Mouse (Mus musculus): ENCODE data around the gene Syngr1. TPM values are rescaled to one million over a fixed set of nuclear protein-coding genes. Genes with fewer than 3 reads are reported as not detected.

Syngr1 gene
- total and polyA plus RNA-seq, 3 experiments, result 9.7 to 14.8 (median 11.3) TPM

- DNase-seq (ENCODE audit: extremely low read depth), result peak; percentile 65
- Histone ChIP-seq H3K4me1 (ENCODE audit: control insufficient read depth in 1 of 2, insufficient read depth in 2 of 2) (peaks cover 8 to 15% of the 10 kb centered on the region in 2 experiments), H3K9ac (ENCODE audit: insufficient read depth, low read depth) (peak overlapping the region; percentile 83), H3K79me2 (replicated peaks; ENCODE audit: control insufficient read depth, extremely low read depth, insufficient read depth, poor library complexity, severe bottlenecking) (peaks cover 35% of the 10 kb centered on the region), H3K4me2 (ENCODE audit: insufficient read depth, low read depth, poor library complexity, severe bottlenecking) (peak overlapping the region; percentile 97; the same call in 1 of the 2 replicates), H3K9me3 (replicated peaks; ENCODE audit: low read length) (peaks cover 7% of the 10 kb centered on the region), H3K27ac (ENCODE audit: insufficient read depth, low read depth) (peak overlapping the region; percentile 66), H3K36me3 (replicated peaks in 1 of 2; ENCODE audit: control insufficient read depth in 1 of 2, insufficient read depth in 1 of 2, low read length in 1 of 2) (peaks cover 47 to 48% of the 10 kb centered on the region in 2 experiments), H3K27me3 (replicated peaks) (peaks cover 4% of the 10 kb centered on the region), H3K4me3 (replicated peaks in 1 of 3; ENCODE audit: low read depth in 2 of 3, low read length in 2 of 3, poor library complexity in 1 of 3) (peak overlapping the region; percentile 62 to 75 (median 70))
- TF ChIP-seq POLR2AphosphoS2 (IDR thresholded peaks at IDR 0.05; ENCODE audit: low read depth, low read length), result peak; percentile 23; the same call in 1 of the 2 replicates
- no peak for TF ChIP-seq MAZ (IDR thresholded peaks at IDR 0.05; ENCODE audit: low read depth, low read length)
- no peak for TF ChIP-seq NELFE (IDR thresholded peaks at IDR 0.05; ENCODE audit: low read depth, low read length)
- no peak for TF ChIP-seq TCF12 (IDR thresholded peaks at IDR 0.05; ENCODE audit: low read depth, low read length)
- TF ChIP-seq MXI1 (IDR thresholded peaks at IDR 0.05; ENCODE audit: low read depth, low read length), result no peak; the same call in 1 of the 2 replicates
- TF ChIP-seq IRF4 (IDR thresholded peaks at IDR 0.05; ENCODE audit: low read depth, low read length), result no peak
- TF ChIP-seq EP300 (IDR thresholded peaks at IDR 0.05; ENCODE audit: low read length), result no peak
- TF ChIP-seq E2F4 (IDR thresholded peaks at IDR 0.05; ENCODE audit: insufficient replicate concordance, low read depth, low read length), result 0 out of 2 replicates have a peak, but pooled peaks have one; percentile 17
- no peak for TF ChIP-seq MAFK (IDR thresholded peaks at IDR 0.05; ENCODE audit: insufficient replicate concordance, low read length)
- TF ChIP-seq GABPA (IDR thresholded peaks at IDR 0.05; ENCODE audit: insufficient replicate concordance, low read depth, low read length), result no peak
- peak; percentile 76; the same call in 1 of the 2 replicates for TF ChIP-seq TBP (conservative IDR thresholded peaks at IDR 0.05; ENCODE audit: low read depth, low read length)
- no peak for TF ChIP-seq SIN3A (IDR thresholded peaks at IDR 0.05; ENCODE audit: low read length)
- TF ChIP-seq ZC3H11A (IDR thresholded peaks at IDR 0.05; ENCODE audit: low read depth, low read length), result no peak
- no peak for TF ChIP-seq MAX (IDR thresholded peaks at IDR 0.05; ENCODE audit: low read length)
- TF ChIP-seq KAT2A (IDR thresholded peaks at IDR 0.05; ENCODE audit: insufficient replicate concordance, low read length), result no peak
- no peak for TF ChIP-seq HCFC1 (IDR thresholded peaks at IDR 0.05; ENCODE audit: low read depth, low read length)
- TF ChIP-seq BHLHE40 (IDR thresholded peaks at IDR 0.05; ENCODE audit: low read depth, low read length), result no peak
- TF ChIP-seq RAD21 (IDR thresholded peaks at IDR 0.05; ENCODE audit: low read depth, low read length), result no peak
- 0 out of 2 replicates have a peak, but pooled peaks have one; percentile 78 for TF ChIP-seq CHD1 (IDR thresholded peaks at IDR 0.05; ENCODE audit: low read depth, low read length)
- no peak for TF ChIP-seq ZNF384 (IDR thresholded peaks at IDR 0.05; ENCODE audit: low read depth, low read length)
- no peak for TF ChIP-seq MEF2A (IDR thresholded peaks at IDR 0.05; ENCODE audit: borderline replicate concordance, low read depth, low read length)
- no peak for TF ChIP-seq SMC3 (IDR thresholded peaks at IDR 0.05; ENCODE audit: low read depth, low read length)
- TF ChIP-seq ELF1 (IDR thresholded peaks at IDR 0.05; ENCODE audit: low read depth, low read length), result no peak
- no peak for TF ChIP-seq JUN (IDR thresholded peaks at IDR 0.05; ENCODE audit: insufficient read depth, low read depth, low read length)
- TF ChIP-seq JUND (conservative IDR thresholded peaks at IDR 0.05; ENCODE audit: low read depth, low read length), result no peak; the same call in 1 of the 2 replicates
- no peak for TF ChIP-seq UBTF (IDR thresholded peaks at IDR 0.05; ENCODE audit: low read depth, low read length)
- TF ChIP-seq USF1 (IDR thresholded peaks at IDR 0.05; ENCODE audit: low read depth, low read length), result no peak
- TF ChIP-seq ETS1 (conservative IDR thresholded peaks at IDR 0.05; ENCODE audit: low read depth, low read length), result no peak
- TF ChIP-seq MYC (IDR thresholded peaks at IDR 0.05; ENCODE audit: low read depth, low read length), result peak; percentile 75; the same call in 1 of the 2 replicates
- TF ChIP-seq USF2 (conservative IDR thresholded peaks at IDR 0.05; ENCODE audit: low read depth, low read length), result no peak; the same call in 1 of the 2 replicates
- peak; percentile 3 for TF ChIP-seq RCOR1 (conservative IDR thresholded peaks at IDR 0.05; ENCODE audit: low read depth, low read length)
- no peak for TF ChIP-seq POLR2A (IDR thresholded peaks at IDR 0.05; ENCODE audit: low read depth, low read length)
- no peak; the same call in 1 of the 2 replicates for TF ChIP-seq NRF1 (IDR thresholded peaks at IDR 0.05; ENCODE audit: low read depth, low read length)
- no peak for TF ChIP-seq ZKSCAN1 (IDR thresholded peaks at IDR 0.05; ENCODE audit: borderline replicate concordance, low read depth, low read length)
- no peak for TF ChIP-seq CHD2 (IDR thresholded peaks at IDR 0.05; ENCODE audit: low read length)
- dilution Hi-C loops (cut with MboI; ENCODE audit: extremely low pct_ligation_motif_present, extremely low pct_unique_long_range_greater_than_20kb, low sequenced_read_pairs), result no loop called here
- in situ Hi-C loops (cut with MboI; ENCODE audit: low pct_ligation_motif_present, low pct_unique_long_range_greater_than_20kb, low sequenced_read_pairs), result no loop called here
These were observed 8.4 kb upstream of the Syngr1 start for GRCm38 (mm10) chr15:80082661-80083275.
